Mouse (Mus musculus) midbrain, embryonic 12.5 days (tissue): Measurements from ENCODE around the gene Lingo2. TPM values are rescaled to one million over a fixed set of nuclear protein-coding genes. Genes with fewer than 3 reads are reported as not detected.

Experiments
- ATAC-seq: fragments of 200-750 bp; cut with Nextera tagmentation; 2 replicates; pipeline ENCODE4 v1.8.0; 2017; ENCODE audit warnings: low read depth, moderate TSS enrichment, moderate library complexity; ENCODE audit not compliant: low FRiP score
- H3K27ac ChIP-seq: fragments of 300-500 bp; sonication (generic); replicated peaks from 2 replicates; pipeline ENCODE4 v1.5.1; 2016; ENCODE audit warnings: mild to moderate bottlenecking
- H3K27me3 ChIP-seq: fragments of 300-500 bp; sonication (generic); 2 replicates; pipeline ENCODE4 v1.6.1; 2016; ENCODE audit warnings: mild to moderate bottlenecking
- H3K36me3 ChIP-seq: fragments of 300-500 bp; sonication (generic); 2 replicates; pipeline ENCODE4 v1.6.1; 2016
- H3K4me1 ChIP-seq: fragments of 300-500 bp; sonication (generic); 2 replicates; pipeline ENCODE4 v1.6.1; 2016
- H3K4me2 ChIP-seq: fragments of 300-500 bp; sonication (generic); replicated peaks from 2 replicates; pipeline ENCODE4 v1.6.1; 2016; ENCODE audit warnings: mild to moderate bottlenecking, moderate library complexity
- H3K4me3 ChIP-seq: fragments of 300-500 bp; sonication (generic); 2 replicates; pipeline ENCODE4 v1.5.1; 2016; ENCODE audit warnings: mild to moderate bottlenecking
- H3K9ac ChIP-seq: fragments of 300-500 bp; sonication (generic); replicated peaks from 2 replicates; pipeline ENCODE4 v1.6.1; 2016; ENCODE audit warnings: mild to moderate bottlenecking, moderate library complexity
- H3K9me3 ChIP-seq: fragments of 300-500 bp; sonication (generic); 2 replicates; pipeline ENCODE4 v1.6.1; 2016; ENCODE audit warnings: mild to moderate bottlenecking
- WGBS: fragments of 180-500 bp; shearing (Covaris S2); methylation state at CpG from one replicate; pipeline ENCODE4 v1.1.7; 2016; 5-methylcytosine and 5-hydroxymethylcytosine counted together
- polyA plus RNA-seq: library from polyadenylated mRNA; unstranded; fragments of >200 nt; fragmentation: Nextera tagmentation; extraction: Ambion mirVana; gene quantifications from 2 replicates; pipeline ENCODE4 v1.2.1, GENCODE M21; 2016

The Lingo2 gene
- polyA plus RNA-seq, 1 experiment from 2014 or later: 6.2 TPM

DNA sequence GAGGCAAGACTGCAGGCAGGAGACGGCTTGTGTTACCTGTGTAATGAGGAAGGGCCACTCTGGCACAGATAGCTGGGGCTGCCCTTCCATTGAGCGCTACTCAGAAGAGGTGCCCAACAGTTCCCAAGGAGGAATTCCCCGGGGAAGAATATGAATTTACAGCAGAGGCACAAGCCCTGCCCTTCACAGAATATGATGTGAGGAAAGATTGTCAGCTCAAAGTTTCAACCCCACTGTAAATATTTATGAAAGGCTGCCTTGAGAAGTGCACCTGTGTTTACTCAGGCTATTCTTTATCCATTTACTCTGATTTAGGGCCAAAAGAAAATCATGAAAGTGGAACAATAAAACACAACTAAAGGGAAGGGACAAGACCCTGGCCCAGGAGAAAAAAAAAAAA is 1034.1 kb downstream of the Lingo2 start:
- Histone ChIP-seq H3K9me3 (no peaks in the 10 kb centered on the region), H3K4me1 (no peaks in the 10 kb centered on the region), H3K27ac (no peak overlapping the region), H3K9ac (no peak overlapping the region), H3K36me3 (no peaks in the 10 kb centered on the region), H3K27me3 (no peaks in the 10 kb centered on the region), H3K4me3 (no peak overlapping the region), H3K4me2 (no peak overlapping the region)
- ATAC-seq: no peak
- 92% methylated on average over 3 of the region's 3 CpGs for WGBS

DNA sequence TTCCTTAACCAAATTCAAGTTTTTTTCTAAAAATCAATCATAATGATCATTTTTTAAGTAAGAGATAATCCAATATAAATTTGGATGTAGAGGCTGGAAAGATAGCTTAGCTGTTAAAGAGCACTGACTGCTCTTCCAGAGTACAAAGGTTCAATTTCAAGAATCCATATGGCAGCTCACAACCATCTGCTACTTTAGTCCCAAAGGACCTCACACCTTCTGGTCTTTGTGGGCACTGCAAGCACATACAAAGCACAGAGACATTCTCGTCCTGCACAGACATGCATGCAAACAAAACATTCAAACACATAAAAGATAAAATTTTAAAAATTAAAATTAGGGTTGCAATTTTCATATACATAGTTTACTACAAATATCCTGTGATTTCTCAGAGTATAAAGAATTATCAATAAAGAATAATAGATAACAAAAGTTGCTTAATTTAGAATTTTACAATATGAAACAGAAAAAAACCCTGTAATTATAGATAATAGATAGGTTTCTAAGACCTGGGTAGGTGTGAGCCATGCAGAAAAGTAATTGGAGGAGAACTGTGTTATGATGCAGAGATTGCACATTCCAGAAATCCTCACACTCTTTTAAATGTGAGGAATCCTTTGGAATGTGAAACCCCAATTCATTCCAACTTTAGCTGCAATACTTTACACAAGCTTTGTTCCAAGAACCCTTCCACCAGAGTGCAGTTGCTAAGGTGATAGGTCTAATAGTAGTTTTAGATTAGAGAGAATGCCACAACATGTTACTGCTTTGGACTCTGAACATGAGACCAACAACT is 1053.6 kb downstream of the Lingo2 start:
- 45% methylated on average over 1 of the region's 1 CpGs for WGBS

DNA sequence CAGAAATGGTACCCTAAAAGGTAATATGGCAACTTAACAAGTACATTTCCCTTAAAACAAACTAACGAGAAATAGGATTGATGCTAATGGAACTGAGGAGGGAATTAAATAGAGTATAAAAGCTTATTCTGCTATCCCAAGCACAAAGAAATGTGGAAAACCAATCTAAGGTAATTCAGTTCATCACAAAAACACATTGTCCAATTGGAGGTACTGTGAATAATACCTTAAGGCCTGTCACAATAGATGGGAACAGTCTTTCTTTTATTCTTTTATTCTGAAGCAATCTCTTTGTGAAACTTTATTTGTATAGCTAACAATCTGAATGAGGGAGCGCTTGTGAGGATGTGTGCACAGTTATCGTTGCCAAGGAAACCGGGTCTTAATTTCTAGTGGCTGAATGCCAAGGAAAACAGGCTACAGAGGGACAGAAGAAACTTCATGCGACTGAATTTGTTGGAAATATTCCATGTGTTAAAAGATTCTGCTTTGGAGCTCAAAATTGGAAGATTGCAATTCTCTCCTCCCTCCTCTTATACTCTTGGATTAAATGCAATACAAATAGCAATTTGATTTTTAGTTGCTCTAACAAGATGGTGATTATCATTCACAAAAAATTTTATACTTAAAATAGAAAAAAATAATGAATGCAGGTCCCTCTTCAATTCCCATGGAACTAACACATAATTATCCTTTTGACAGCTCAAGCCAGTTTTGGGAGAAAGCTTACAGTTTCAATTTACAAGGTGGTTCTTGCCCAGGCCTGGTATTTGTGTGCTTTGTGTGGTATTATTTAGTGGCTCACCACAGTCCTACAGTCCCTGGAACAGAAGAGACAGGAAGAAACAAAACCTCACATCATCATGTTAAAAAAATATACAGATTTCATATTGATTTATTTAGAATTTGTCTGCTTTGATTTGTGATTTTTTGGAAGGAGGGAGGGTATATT is 1065.7 kb downstream of the Lingo2 start:
- no peak overlapping the region for H3K27ac ChIP-seq
- H3K4me2 ChIP-seq: no peak overlapping the region
- WGBS: 22% methylated on average over 5 of the region's 5 CpGs

More for the DNA sequence above, 1053.6 kb downstream of the Lingo2 start:
- no peaks in the 10 kb centered on the region for H3K36me3 ChIP-seq
- H3K27ac ChIP-seq: no peak overlapping the region
- H3K4me1 ChIP-seq: 0 out of 2 replicates have a peak, but pooled peaks cover 2% of the 10 kb centered on the region
- no peak overlapping the region for H3K4me3 ChIP-seq
- ATAC-seq: 0 out of 2 replicates have a peak, but pooled peaks have one; percentile 58
- no peak overlapping the region for H3K4me2 ChIP-seq
- H3K9ac ChIP-seq: no peak overlapping the region
- H3K9me3 ChIP-seq: no peaks in the 10 kb centered on the region
- no peaks in the 10 kb centered on the region for H3K27me3 ChIP-seq

DNA sequence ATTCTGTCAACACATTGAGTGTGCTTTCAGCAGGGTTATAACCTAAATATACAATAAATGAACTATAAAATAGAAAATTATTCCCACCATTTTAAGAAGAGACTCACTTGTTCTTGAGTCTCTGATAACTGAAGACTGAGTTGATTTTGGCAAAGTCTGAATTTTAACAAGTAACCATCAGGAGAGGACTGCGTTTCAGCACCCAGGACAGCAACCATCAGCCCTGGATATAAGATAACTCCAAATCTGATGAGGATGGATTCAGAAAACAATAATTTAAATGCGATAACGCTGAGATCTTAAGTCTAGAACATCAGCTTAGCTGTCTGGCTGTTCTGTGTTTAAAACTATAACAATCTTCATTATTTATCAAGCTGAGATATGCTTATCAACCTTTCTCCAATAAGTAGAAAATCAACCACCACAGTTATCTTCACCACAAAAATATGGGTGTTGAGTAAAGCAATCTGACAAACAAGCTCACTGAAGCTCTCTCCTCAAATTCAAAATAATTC is 1066.5 kb downstream of the Lingo2 start:
- H3K27ac ChIP-seq: no peak overlapping the region
- H3K4me2 ChIP-seq: no peak overlapping the region
- no peaks in the 10 kb centered on the region for H3K36me3 ChIP-seq
- H3K4me1 ChIP-seq: peaks cover 15% of the 10 kb centered on the region
- no peaks in the 10 kb centered on the region for H3K27me3 ChIP-seq
- H3K4me3 ChIP-seq: no peak overlapping the region
- ATAC-seq: no peak
- H3K9ac ChIP-seq: no peak overlapping the region
- WGBS: 50% methylated on average over 3 of the region's 3 CpGs
- no peaks in the 10 kb centered on the region for H3K9me3 ChIP-seq

More for the DNA sequence above, 1065.7 kb downstream of the Lingo2 start:
- Histone ChIP-seq H3K9me3 (no peaks in the 10 kb centered on the region), H3K4me1 (peaks cover 15% of the 10 kb centered on the region), H3K9ac (no peak overlapping the region), H3K36me3 (no peaks in the 10 kb centered on the region), H3K27me3 (no peaks in the 10 kb centered on the region), H3K4me3 (no peak overlapping the region)
- ATAC-seq: peak; percentile 84

DNA sequence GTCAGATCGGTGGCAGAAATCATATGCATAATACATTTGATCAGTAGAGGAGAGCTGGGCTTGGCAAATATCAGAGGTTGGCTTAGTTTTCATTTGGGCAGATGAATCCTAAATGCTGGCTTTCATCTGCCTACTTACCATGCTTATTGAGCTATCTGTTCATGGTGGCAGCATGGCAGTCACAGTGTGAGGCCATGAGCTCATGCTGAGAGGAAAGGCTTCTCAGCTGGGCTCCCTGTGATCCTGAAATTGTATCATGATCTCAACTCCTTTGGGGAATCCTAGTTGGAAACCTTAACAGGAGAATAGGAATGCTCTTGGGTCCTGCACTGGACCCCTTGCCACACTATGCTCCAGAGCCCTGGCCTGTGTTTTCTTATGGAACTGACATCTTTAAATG is 1105.0 kb downstream of the Lingo2 start:
- H3K4me1 ChIP-seq: peaks cover 10% of the 10 kb centered on the region
- no peaks in the 10 kb centered on the region for H3K27me3 ChIP-seq
- H3K9me3 ChIP-seq: no peaks in the 10 kb centered on the region
- ATAC-seq: no peak
- no peak overlapping the region for H3K27ac ChIP-seq
- WGBS: 79% methylated on average over 1 of the region's 1 CpGs
- H3K9ac ChIP-seq: no peak overlapping the region
- no peak overlapping the region for H3K4me2 ChIP-seq
- H3K36me3 ChIP-seq: no peaks in the 10 kb centered on the region
- H3K4me3 ChIP-seq: no peak overlapping the region

DNA sequence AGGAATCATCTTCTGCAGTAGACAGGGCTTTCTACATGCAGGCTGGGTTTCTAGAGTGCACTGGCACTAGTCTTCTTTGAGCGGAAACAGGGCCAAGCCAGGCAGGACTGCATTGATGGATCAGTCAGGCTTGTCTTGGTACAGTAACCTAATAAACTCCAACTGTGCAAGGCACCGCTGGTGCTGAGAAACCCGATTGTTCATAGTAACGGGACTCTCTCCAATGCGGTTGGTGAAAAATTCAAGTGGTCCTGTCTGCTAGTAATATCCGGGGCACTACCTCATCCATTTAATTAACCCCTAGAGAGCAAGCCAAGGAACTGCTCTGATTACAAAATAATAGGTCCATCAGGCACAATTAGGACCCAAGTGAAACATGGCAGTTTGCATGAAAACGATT is 1106.4 kb downstream of the Lingo2 start:
- no peak overlapping the region for H3K4me3 ChIP-seq
- H3K4me1 ChIP-seq: peaks cover 10% of the 10 kb centered on the region
- H3K36me3 ChIP-seq: no peaks in the 10 kb centered on the region
- H3K27me3 ChIP-seq: no peaks in the 10 kb centered on the region
- WGBS: 45% methylated on average over 7 of the region's 7 CpGs
- H3K27ac ChIP-seq: peak overlapping the region; percentile 63
- H3K4me2 ChIP-seq: 0 out of 2 replicates have a peak overlapping the region, but pooled peaks have one; percentile 11
- no peaks in the 10 kb centered on the region for H3K9me3 ChIP-seq
- no peak overlapping the region for H3K9ac ChIP-seq
- peak; percentile 87 for ATAC-seq

DNA sequence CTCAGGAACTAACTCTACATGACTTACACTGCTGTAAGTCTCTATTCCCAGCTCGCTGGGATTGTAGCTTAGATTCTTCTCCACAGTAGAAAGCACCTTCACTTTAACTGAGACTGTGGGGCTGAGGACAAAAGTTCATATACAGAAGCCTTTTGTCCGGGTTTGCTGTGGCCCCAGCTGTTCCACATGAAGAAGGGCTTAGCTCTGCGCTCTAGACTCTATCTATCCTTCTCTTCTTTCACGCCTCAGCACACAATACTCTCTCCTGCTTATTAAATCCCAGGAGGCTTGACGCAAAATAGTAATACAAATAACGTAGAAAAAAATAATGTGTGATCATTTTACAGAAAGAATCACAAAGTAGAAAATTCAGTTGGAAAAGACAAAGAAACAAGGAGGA is 1107.0 kb downstream of the Lingo2 start:
- 42% methylated on average over 6 of the region's 6 CpGs for WGBS
- H3K9ac ChIP-seq: no peak overlapping the region
- no peaks in the 10 kb centered on the region for H3K9me3 ChIP-seq
- peaks cover 10% of the 10 kb centered on the region for H3K4me1 ChIP-seq
- peak; percentile 57; the same call in 1 of the 2 replicates for ATAC-seq
- no peak overlapping the region for H3K4me3 ChIP-seq
- H3K4me2 ChIP-seq: no peak overlapping the region
- H3K27me3 ChIP-seq: no peaks in the 10 kb centered on the region
- H3K27ac ChIP-seq: peak overlapping the region; percentile 63; the same call in 1 of the 2 replicates
- no peaks in the 10 kb centered on the region for H3K36me3 ChIP-seq

DNA sequence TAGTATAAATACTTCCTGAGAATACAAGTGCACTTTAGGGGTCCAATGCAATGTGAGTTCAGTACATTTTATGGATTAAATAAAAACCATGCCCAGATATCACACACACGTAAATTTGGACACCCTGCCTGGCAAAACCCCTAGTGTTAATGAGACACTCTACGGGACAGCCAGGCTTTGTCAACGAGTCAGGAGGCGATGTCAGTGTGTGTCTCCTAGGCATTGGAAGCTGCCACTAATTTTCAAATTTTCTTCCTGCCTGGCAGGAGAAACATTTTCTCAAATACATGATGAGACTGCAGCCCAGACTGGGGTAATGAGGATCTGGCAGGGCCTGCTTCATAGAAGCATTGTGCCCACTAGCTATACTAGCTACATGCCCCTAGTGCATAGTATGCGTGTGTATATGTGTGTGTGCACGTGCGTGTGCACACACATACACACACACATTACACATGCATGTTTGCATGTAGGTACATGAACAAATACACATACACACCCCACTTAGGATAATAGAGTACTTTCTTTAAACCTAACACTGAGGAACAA is 1128.2 kb downstream of the Lingo2 start:
- H3K9me3 ChIP-seq: peaks cover 2% of the 10 kb centered on the region; the same call in 1 of the 2 replicates
- 85% methylated on average over 7 of the region's 7 CpGs for WGBS
- ATAC-seq: no peak
- H3K9ac ChIP-seq: no peak overlapping the region
- no peaks in the 10 kb centered on the region for H3K36me3 ChIP-seq
- H3K4me2 ChIP-seq: no peak overlapping the region
- no peak overlapping the region for H3K27ac ChIP-seq
- no peaks in the 10 kb centered on the region for H3K4me1 ChIP-seq
- H3K4me3 ChIP-seq: no peak overlapping the region
- H3K27me3 ChIP-seq: no peaks in the 10 kb centered on the region

DNA sequence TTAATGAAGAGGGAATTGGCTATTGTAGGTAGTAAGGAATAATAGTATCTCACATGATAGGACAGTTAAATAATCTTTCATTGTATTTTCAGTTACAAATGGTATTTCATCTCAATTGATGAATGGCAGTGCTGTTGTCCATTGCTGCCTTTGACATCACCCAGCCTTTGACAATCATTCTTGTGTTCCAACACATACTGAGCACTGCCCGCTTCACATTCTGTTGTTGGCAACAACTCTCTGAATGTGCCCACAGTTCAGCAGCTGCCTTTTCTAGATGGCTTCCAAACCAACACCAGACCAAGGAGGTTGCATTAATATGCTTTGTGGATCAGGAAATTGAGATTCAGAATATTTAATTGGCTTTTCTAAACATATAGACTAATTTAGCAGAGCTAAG is 1130.8 kb downstream of the Lingo2 start:
- no peak overlapping the region for H3K4me2 ChIP-seq
- ATAC-seq: no peak
- no peaks in the 10 kb centered on the region for H3K27me3 ChIP-seq
- WGBS: 88% methylated on average over 1 of the region's 1 CpGs
- H3K4me1 ChIP-seq: no peaks in the 10 kb centered on the region
- no peaks in the 10 kb centered on the region for H3K9me3 ChIP-seq
- H3K9ac ChIP-seq: no peak overlapping the region
- H3K27ac ChIP-seq: no peak overlapping the region
- no peak overlapping the region for H3K4me3 ChIP-seq
- no peaks in the 10 kb centered on the region for H3K36me3 ChIP-seq

DNA sequence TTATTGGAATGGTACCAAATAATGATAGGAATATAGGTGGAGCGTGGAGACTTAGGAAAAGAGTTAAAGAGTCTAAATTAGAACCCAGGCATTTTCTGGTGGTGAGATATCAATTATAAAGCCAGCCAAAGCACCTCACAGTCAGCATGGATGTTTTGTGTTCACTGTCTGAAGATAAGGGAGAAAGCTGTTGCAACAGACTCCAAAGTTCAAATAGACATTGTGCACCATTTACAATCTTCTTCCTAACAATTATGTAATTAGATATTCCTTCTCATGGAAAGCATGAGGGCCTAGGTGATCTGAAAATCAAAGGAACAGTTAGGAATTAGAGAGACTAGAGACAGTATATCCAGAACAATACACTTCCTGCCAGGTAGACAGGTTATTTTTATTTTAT is 1136.8 kb downstream of the Lingo2 start:
- Histone ChIP-seq H3K9ac (no peak overlapping the region), H3K27me3 (no peaks in the 10 kb centered on the region), H3K4me1 (no peaks in the 10 kb centered on the region), H3K9me3 (no peaks in the 10 kb centered on the region), H3K4me2 (no peak overlapping the region), H3K36me3 (no peaks in the 10 kb centered on the region), H3K27ac (no peak overlapping the region), H3K4me3 (no peak overlapping the region)
- WGBS: 84% methylated on average over 1 of the region's 1 CpGs
- no peak for ATAC-seq

DNA sequence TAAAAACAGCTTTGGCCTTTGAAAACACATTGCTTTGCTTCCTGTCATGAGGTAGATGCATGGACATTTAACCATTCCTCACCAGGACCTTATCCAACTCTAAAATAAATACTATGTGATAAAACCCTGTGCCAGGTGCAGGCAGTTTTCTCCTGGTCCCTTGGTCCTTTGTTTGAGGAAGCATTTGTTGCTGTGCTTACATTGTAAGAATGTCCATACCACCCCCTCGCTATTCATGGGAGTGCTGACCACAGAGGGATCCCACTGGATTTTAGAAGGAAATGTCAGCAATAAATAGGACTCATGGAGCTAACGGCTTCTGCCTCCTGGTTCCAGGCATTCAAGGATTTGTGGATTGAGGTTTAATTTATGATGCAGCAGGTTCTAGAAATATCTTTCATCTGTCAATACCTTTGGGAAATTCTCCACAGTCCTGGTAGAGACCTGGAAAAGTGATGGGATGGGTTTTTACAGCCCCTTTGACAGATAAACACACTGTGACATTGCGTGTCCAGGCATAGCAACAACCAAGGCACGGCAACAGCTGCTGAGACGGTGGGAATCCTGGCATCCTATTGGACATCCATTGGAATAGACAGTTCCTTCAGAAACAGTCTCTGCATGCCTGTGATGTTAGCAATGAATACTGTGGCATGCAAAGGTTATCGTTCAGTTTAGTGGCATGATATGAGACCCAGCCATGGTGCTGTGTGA is 1143.9 kb downstream of the Lingo2 start:
- Histone ChIP-seq H3K27me3 (no peaks in the 10 kb centered on the region), H3K4me3 (no peak overlapping the region), H3K9ac (no peak overlapping the region), H3K27ac (peak overlapping the region; percentile 54), H3K9me3 (no peaks in the 10 kb centered on the region), H3K4me2 (no peak overlapping the region), H3K36me3 (no peaks in the 10 kb centered on the region), H3K4me1 (peaks cover 12% of the 10 kb centered on the region)
- 42% methylated on average over 6 of the region's 6 CpGs for WGBS
- peak; percentile 73 for ATAC-seq
